Mouse (Mus musculus) lung, embryonic 15.5 days (tissue): ENCODE measurements at regions not wholly inside any gene's neighbourhood (a gene's known extent, or its start where the extent isn't known, plus 50 kb on each side); places are given as distances from the start of the nearest gene placed in this dataset.

Experiments used
- ATAC-seq: fragments of 200-750 bp; cut with Nextera tagmentation; 2 replicates; pipeline ENCODE4 v1.8.0; 2017; ENCODE audit warnings: moderate number of reproducible peaks, borderline replicate concordance; ENCODE audit not compliant: low FRiP score, low TSS enrichment; ENCODE audit errors: extremely low read depth
- H3K27ac ChIP-seq: fragments of 300-500 bp; sonication (generic); 2 replicates; pipeline ENCODE4 v1.5.1; 2015; ENCODE audit warnings: moderate library complexity, mild to moderate bottlenecking, inconsistent platforms
- H3K27me3 ChIP-seq: fragments of 300-500 bp; sonication (generic); 2 replicates; pipeline ENCODE4 v1.6.1; 2015; ENCODE audit warnings: inconsistent platforms
- H3K36me3 ChIP-seq: fragments of 300-500 bp; sonication (generic); 2 replicates; pipeline ENCODE4 v1.6.1; 2015; ENCODE audit warnings: inconsistent platforms
- H3K4me1 ChIP-seq: fragments of 300-500 bp; sonication (generic); 2 replicates; pipeline ENCODE4 v1.6.1; 2015; ENCODE audit warnings: inconsistent platforms
- H3K4me2 ChIP-seq: fragments of 300-500 bp; sonication (generic); 2 replicates; pipeline ENCODE4 v1.6.1; 2015; ENCODE audit warnings: inconsistent platforms, mild to moderate bottlenecking, moderate library complexity
- H3K4me3 ChIP-seq: fragments of 300-500 bp; sonication (generic); 2 replicates; pipeline ENCODE4 v1.5.1; 2015; ENCODE audit warnings: mild to moderate bottlenecking, inconsistent platforms
- H3K9ac ChIP-seq: fragments of 300-500 bp; sonication (generic); 2 replicates; pipeline ENCODE4 v1.6.1; 2015; ENCODE audit warnings: inconsistent platforms
- H3K9me3 ChIP-seq: fragments of 300-500 bp; sonication (generic); 2 replicates; pipeline ENCODE4 v1.6.1; 2016; ENCODE audit warnings: inconsistent platforms
- WGBS: fragments of 180-500 bp; shearing (Covaris S2); methylation state at CpG from one replicate; pipeline ENCODE4 v1.1.7; 2015; 5-methylcytosine and 5-hydroxymethylcytosine counted together

DNA sequence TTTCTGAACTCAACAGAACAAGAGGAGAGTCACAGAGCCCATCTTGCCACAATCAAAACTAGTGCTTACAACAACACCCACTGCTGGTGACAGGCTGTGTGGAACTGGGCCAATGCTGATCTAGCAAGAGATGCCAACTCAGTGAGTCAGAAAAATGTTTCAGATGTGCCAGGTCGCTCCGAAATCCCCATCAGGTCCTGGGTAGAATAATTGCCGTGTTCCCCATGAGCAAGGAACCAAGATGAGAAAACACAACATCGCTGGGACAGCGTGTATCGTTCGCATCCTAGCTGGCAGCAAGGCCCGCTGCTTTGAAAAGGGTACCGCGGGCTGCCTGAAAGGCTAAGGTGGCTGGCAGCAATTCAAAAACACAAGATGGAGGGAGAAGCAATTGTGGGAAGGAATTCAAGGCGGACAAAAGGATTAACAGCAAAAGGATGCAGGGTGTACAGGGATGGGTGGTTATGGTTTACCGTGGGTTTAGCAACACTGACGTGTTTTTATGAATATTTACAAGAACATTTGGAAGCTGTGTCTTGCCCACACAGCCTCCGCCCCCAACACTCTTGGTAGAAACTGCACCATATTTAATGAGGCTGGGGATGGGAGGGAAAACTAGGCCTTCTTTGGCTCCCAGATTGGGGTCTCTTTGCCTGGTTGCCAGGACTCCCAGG is 229.7 kb upstream of the G2e3 start:
- H3K9ac ChIP-seq = no peak overlapping the region
- no peaks in the 10 kb centered on the region for H3K36me3 ChIP-seq
- H3K4me1 ChIP-seq = no peaks in the 10 kb centered on the region
- H3K27me3 ChIP-seq = no peaks in the 10 kb centered on the region
- no peak overlapping the region for H3K27ac ChIP-seq
- 84% methylated on average over 14 of the region's 14 CpGs for WGBS
- H3K4me2 ChIP-seq = no peak overlapping the region
- ATAC-seq = no peak; the same call in 1 of the 2 replicates
- H3K9me3 ChIP-seq = no peaks in the 10 kb centered on the region
- no peak overlapping the region for H3K4me3 ChIP-seq

- WGBS = 68% methylated on average over 8 of the region's 8 CpGs
- H3K9ac ChIP-seq = no peak overlapping the region
- ATAC-seq = no peak; the same call in 1 of the 2 replicates
- no peak overlapping the region for H3K27ac ChIP-seq
- no peaks in the 10 kb centered on the region for H3K9me3 ChIP-seq
- H3K27me3 ChIP-seq = no peaks in the 10 kb centered on the region
- no peak overlapping the region for H3K4me3 ChIP-seq
- no peaks in the 10 kb centered on the region for H3K4me1 ChIP-seq
- no peaks in the 10 kb centered on the region for H3K36me3 ChIP-seq
- H3K4me2 ChIP-seq = no peak overlapping the region
Observed at GRCm38 (mm10) chr12:51117436-51118020, 230.3 kb upstream of the G2e3 start.

- Histone ChIP-seq H3K9me3 (no peaks in the 10 kb centered on the region), H3K36me3 (no peaks in the 10 kb centered on the region), H3K27ac (no peak overlapping the region), H3K9ac (no peak overlapping the region), H3K4me1 (0 out of 2 replicates have a peak, but pooled peaks cover 5% of the 10 kb centered on the region), H3K4me2 (no peak overlapping the region), H3K4me3 (no peak overlapping the region), H3K27me3 (no peaks in the 10 kb centered on the region)
- WGBS = 31% methylated on average over 4 of the region's 4 CpGs
- peak; percentile 78; the same call in 1 of the 2 replicates for ATAC-seq
Observed at GRCm38 (mm10) chr12:51111811-51112210, 236.1 kb upstream of the G2e3 start.

DNA sequence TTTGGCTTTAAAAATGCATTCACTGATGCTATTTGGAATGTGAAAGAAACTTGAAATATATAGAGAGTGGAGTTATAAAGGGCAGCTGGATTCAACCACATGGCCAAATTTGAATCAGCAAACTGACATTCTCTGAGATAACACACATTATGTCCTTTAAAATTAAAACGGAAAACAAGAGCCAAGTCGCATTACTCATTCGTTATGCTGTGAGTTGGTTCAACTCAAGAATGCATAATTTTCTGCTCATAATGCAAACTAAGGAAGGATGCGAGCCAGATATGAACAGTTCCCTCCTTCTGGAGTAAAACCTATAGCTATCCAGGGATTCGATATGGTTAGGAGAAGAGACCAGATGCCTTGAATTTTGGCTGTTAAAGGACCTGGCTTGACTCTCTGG is 239.8 kb upstream of the G2e3 start:
- no peaks in the 10 kb centered on the region for H3K27me3 ChIP-seq
- H3K4me2 ChIP-seq = no peak overlapping the region
- peak; percentile 43; the same call in 1 of the 2 replicates for ATAC-seq
- no peaks in the 10 kb centered on the region for H3K9me3 ChIP-seq
- no peak overlapping the region for H3K9ac ChIP-seq
- no peak overlapping the region for H3K27ac ChIP-seq
- H3K36me3 ChIP-seq = no peaks in the 10 kb centered on the region
- H3K4me1 ChIP-seq = 0 out of 2 replicates have a peak, but pooled peaks cover 5% of the 10 kb centered on the region
- no peak overlapping the region for H3K4me3 ChIP-seq
- WGBS = 51% methylated on average over 5 of the region's 5 CpGs

DNA sequence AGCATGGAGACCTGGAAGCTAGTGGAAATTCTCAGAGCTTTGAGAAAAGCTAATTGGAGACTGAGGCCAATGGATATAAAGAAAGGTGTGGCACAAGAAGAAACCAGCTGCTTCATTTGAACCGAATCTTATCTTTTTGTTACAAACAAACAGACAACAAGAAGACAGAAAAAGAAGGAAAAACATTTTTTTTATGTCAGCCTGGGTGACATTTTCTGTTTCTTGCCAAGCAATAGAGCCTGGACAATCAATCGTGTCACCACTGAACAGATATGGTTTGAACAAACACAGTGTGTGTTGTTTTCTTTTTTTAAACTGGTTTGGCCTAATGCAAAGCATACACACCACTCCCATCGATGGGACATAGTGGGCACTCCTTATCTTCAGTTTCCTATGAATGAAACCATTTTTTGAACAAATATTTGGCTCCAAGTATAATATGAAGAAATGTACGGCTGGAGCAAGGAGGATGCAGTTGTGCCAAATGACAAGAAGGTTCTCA is 244.3 kb upstream of the G2e3 start:
- no peaks in the 10 kb centered on the region for H3K9me3 ChIP-seq
- H3K4me3 ChIP-seq = no peak overlapping the region
- no peak overlapping the region for H3K4me2 ChIP-seq
- H3K4me1 ChIP-seq = no peaks in the 10 kb centered on the region; the same call in 1 of the 2 replicates
- H3K9ac ChIP-seq = no peak overlapping the region
- 42% methylated on average over 4 of the region's 4 CpGs for WGBS
- no peaks in the 10 kb centered on the region for H3K36me3 ChIP-seq
- peak; percentile 44; the same call in 1 of the 2 replicates for ATAC-seq
- H3K27ac ChIP-seq = no peak overlapping the region
- no peaks in the 10 kb centered on the region for H3K27me3 ChIP-seq

DNA sequence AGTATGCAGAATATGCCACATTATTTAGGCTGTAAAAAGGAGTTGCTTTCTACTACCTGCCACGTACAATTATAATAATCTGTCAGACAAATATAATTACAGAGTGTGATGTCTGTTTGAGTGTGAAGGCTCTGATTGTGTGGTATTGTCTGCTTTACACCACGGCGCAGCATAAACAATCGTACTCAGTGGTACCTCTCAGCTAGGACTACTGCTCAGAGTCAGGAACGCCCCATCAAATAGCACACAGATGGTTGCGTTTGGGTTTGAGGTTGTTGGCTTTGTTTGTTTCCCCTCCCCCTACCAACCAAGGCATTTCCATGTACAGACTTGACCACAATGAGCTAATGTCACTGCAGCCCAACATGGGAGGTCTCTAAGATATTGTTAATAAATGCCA is 246.2 kb upstream of the G2e3 start:
- ATAC-seq = no peak
- Histone ChIP-seq H3K9ac (no peak overlapping the region), H3K4me2 (no peak overlapping the region), H3K4me3 (no peak overlapping the region), H3K9me3 (no peaks in the 10 kb centered on the region), H3K36me3 (no peaks in the 10 kb centered on the region), H3K27ac (no peak overlapping the region), H3K27me3 (no peaks in the 10 kb centered on the region), H3K4me1 (no peaks in the 10 kb centered on the region; the same call in 1 of the 2 replicates)
- 71% methylated on average over 6 of the region's 6 CpGs for WGBS

GRCm38 (mm10) chr12:51100868-51101267 is 247.0 kb upstream of the G2e3 start:
- H3K4me3 ChIP-seq = no peak overlapping the region
- no peaks in the 10 kb centered on the region for H3K36me3 ChIP-seq
- no peak overlapping the region for H3K27ac ChIP-seq
- no peaks in the 10 kb centered on the region for H3K9me3 ChIP-seq
- 54% methylated on average over 5 of the region's 5 CpGs for WGBS
- no peak overlapping the region for H3K4me2 ChIP-seq
- H3K9ac ChIP-seq = no peak overlapping the region
- no peaks in the 10 kb centered on the region for H3K27me3 ChIP-seq
- H3K4me1 ChIP-seq = no peaks in the 10 kb centered on the region; the same call in 1 of the 2 replicates
- ATAC-seq = peak; percentile 65; the same call in 1 of the 2 replicates

- Histone ChIP-seq H3K4me1 (no peaks in the 10 kb centered on the region; the same call in 1 of the 2 replicates), H3K4me2 (no peak overlapping the region), H3K36me3 (no peaks in the 10 kb centered on the region), H3K27ac (no peak overlapping the region), H3K9me3 (no peaks in the 10 kb centered on the region), H3K4me3 (no peak overlapping the region), H3K27me3 (no peaks in the 10 kb centered on the region), H3K9ac (no peak overlapping the region)
- no peak for ATAC-seq
- 52% methylated on average over 4 of the region's 4 CpGs for WGBS
Observed at GRCm38 (mm10) chr12:51095974-51096373, 251.9 kb upstream of the G2e3 start.

DNA sequence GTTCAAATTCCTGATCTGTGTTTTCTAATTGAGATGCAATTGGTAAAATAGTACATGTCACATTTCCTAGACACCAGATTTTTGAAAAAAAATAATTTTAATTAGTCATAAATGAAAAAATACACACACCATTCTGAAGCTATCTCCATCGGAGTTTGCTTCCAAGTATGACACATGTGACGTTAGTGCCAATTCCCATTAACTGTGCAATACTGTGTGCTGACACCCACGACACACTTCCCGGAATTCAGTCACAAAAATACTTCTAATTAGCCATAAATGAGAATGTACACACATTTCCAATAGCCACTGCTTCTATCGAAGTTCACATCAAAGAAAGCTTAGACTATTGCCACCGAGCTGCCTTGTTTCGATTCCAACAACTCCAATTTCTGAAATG is 258.5 kb upstream of the G2e3 start:
- no peak overlapping the region for H3K4me3 ChIP-seq
- WGBS = 68% methylated on average over 7 of the region's 7 CpGs
- no peaks in the 10 kb centered on the region for H3K36me3 ChIP-seq

DNA sequence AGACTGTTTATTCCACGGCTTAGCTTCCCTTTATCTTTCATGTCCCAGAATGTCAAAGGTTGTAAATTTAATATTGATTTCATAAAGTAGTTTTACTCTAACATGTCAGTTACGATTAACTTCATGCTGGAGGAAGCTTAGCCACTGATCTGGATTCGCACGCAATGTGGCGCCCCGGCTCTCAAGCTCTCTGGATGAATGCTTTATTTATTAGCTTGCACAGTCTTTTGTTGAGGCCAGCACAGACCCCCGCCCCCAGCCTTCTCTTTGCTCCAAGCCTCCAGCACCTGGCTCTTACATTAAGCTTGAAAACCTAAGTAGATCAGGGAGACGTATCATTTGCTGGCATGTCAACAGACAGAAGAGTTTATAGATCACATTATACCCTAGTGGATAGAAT is 266.1 kb upstream of the G2e3 start:
- no peak overlapping the region for H3K4me3 ChIP-seq
- no peaks in the 10 kb centered on the region for H3K9me3 ChIP-seq
- H3K4me1 ChIP-seq = no peaks in the 10 kb centered on the region
- H3K9ac ChIP-seq = no peak overlapping the region
- ATAC-seq = no peak
- no peak overlapping the region for H3K27ac ChIP-seq
- H3K27me3 ChIP-seq = no peaks in the 10 kb centered on the region
- no peak overlapping the region for H3K4me2 ChIP-seq
- no peaks in the 10 kb centered on the region for H3K36me3 ChIP-seq
- WGBS = 68% methylated on average over 8 of the region's 8 CpGs

More for the DNA sequence above, 258.5 kb upstream of the G2e3 start:
- Histone ChIP-seq H3K27me3 (no peaks in the 10 kb centered on the region), H3K9me3 (no peaks in the 10 kb centered on the region), H3K9ac (no peak overlapping the region), H3K27ac (no peak overlapping the region), H3K4me1 (no peaks in the 10 kb centered on the region), H3K4me2 (no peak overlapping the region)
- ATAC-seq = no peak

GRCm38 (mm10) chr12:51073503-51073902 is 274.4 kb upstream of the G2e3 start:
- no peak for ATAC-seq
- Histone ChIP-seq H3K27me3 (no peaks in the 10 kb centered on the region), H3K9ac (no peak overlapping the region), H3K4me1 (no peaks in the 10 kb centered on the region), H3K36me3 (no peaks in the 10 kb centered on the region), H3K4me3 (no peak overlapping the region), H3K27ac (no peak overlapping the region), H3K4me2 (no peak overlapping the region), H3K9me3 (no peaks in the 10 kb centered on the region)
- 23% methylated on average over 1 of the region's 1 CpGs for WGBS

DNA sequence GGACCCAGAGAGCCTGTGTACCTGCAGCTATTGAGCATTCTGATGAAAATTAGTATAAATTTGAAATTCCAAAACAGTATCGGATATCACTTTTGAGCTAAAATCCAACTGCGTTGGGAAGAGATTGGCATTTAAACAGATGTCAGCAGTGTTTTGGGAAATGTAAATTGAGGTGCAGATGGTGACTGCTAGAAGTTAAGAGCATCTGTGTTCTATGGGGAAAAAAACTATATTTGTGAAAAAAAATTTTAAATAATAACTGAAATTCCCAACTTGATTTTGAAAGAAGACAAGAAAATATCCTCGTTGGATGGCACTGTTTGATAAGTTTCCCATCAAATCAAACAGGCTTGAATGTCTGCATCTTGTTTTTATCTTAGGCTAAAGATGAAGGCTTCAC is 286.9 kb upstream of the G2e3 start:
- Histone ChIP-seq H3K4me3 (no peak overlapping the region), H3K27ac (no peak overlapping the region), H3K27me3 (no peaks in the 10 kb centered on the region), H3K9ac (no peak overlapping the region), H3K36me3 (no peaks in the 10 kb centered on the region), H3K4me1 (no peaks in the 10 kb centered on the region), H3K4me2 (no peak overlapping the region), H3K9me3 (no peaks in the 10 kb centered on the region)
- ATAC-seq = no peak
- WGBS = 83% methylated on average over 3 of the region's 3 CpGs
